Mouse (Mus musculus) heart, postnatal 0 days (tissue): ENCODE data around the gene Dop1b.

Source experiments
- CTCF ChIP-seq: IDR thresholded peaks from 2 replicates; pipeline ENCODE4 v1.5.1; 2016; ENCODE audit warnings: antibody characterized with exemption, control low read depth, low read depth
- EP300 ChIP-seq: IDR thresholded peaks from 2 replicates; pipeline ENCODE4 v1.6.1; 2016; ENCODE audit warnings: antibody characterized with exemption, low read depth

- TF ChIP-seq EP300 (no peak), CTCF (no peak)
These were observed 38.8 kb downstream of the Dop1b start for GRCm38 (mm10) chr16:93750464-93750863.
